Mouse (Mus musculus) G1E (cell line): ENCODE data around the gene Msi1. TPM values are rescaled to one million over a fixed set of nuclear protein-coding genes. Genes with fewer than 3 reads are reported as not detected.

ENCODE experiments used
- ATAC-seq: 2 replicates; pipeline ENCODE4 v1.8.0; 2016; ENCODE audit warnings: mild to moderate bottlenecking; ENCODE audit not compliant: insufficient number of reproducible peaks, poor library complexity, low FRiP score, severe bottlenecking; ENCODE audit errors: extremely low read depth
- DNase-seq: peaks from one replicate; pipeline ENCODE4 v3.0.0; 2012; ENCODE audit warnings: low spot score
- H3K27me3 ChIP-seq: 2 replicates; pipeline ENCODE4 v1.6.1; 2012; ENCODE audit warnings: mild to moderate bottlenecking, low read length, inconsistent platforms; ENCODE audit not compliant: insufficient read depth
- H3K36me3 ChIP-seq: replicated peaks from 2 replicates; pipeline ENCODE3; 2012; ENCODE audit warnings: mild to moderate bottlenecking, inconsistent platforms
- H3K4me1 ChIP-seq: 2 replicates; pipeline ENCODE4 v1.6.1; 2012; ENCODE audit warnings: low read depth, low read length, inconsistent platforms, mixed read lengths; ENCODE audit not compliant: insufficient read depth
- H3K4me3 ChIP-seq: 2 replicates; pipeline ENCODE4 v1.5.1; 2012; ENCODE audit warnings: low read depth, mild to moderate bottlenecking, inconsistent platforms, low read length, moderate library complexity, mixed read lengths
- H3K9me3 ChIP-seq: replicated peaks from 2 replicates; pipeline ENCODE4 v1.6.1; 2012; ENCODE audit warnings: inconsistent platforms
- CTCF ChIP-seq: IDR thresholded peaks from 2 replicates; pipeline ENCODE4 v1.5.1; 2012; ENCODE audit warnings: low read depth, low read length, inconsistent platforms, mixed read lengths
- GATA1 ChIP-seq: IDR thresholded peaks from 2 replicates; pipeline ENCODE4 v1.6.1; 2012; ENCODE audit warnings: borderline replicate concordance, low read length, inconsistent platforms, mixed read lengths
- GATA2 ChIP-seq: IDR thresholded peaks from 2 replicates; pipeline ENCODE4 v1.6.1; 2012; ENCODE audit warnings: low read depth, low read length, inconsistent platforms, borderline replicate concordance
- POLR2AphosphoS5 ChIP-seq: IDR thresholded peaks from 2 replicates; pipeline ENCODE4 v1.6.1; 2012; ENCODE audit warnings: low read depth, low read length, inconsistent platforms; ENCODE audit not compliant: insufficient replicate concordance
- TAL1 ChIP-seq: conservative IDR thresholded peaks from 2 replicates; pipeline ENCODE4 v1.6.1; 2012; ENCODE audit warnings: low read depth, low read length, inconsistent platforms, mixed read lengths
- polyA plus RNA-seq: library from polyadenylated mRNA; stranded (reverse); fragments of >175 nt; gene quantifications from 2 replicates; pipeline ENCODE4 v1.2.3, GENCODE M21; 2012
- total RNA-seq, 2 experiments: library from RNA; stranded (forward) in 1 of 2; stranded (reverse) in 1 of 2; fragments of 200-1000 nt in 1 of 2; fragments of >200 nt in 1 of 2; fragmentation: Nextera tagmentation in 1 of 2; gene quantifications; 2 replicates each; pipeline ENCODE4 v1.2.3; 2014 to 2017

Gene Msi1
- total and polyA plus RNA-seq, 3 experiments: 0.55 to 6.7 (median 3.4) TPM

DNA sequence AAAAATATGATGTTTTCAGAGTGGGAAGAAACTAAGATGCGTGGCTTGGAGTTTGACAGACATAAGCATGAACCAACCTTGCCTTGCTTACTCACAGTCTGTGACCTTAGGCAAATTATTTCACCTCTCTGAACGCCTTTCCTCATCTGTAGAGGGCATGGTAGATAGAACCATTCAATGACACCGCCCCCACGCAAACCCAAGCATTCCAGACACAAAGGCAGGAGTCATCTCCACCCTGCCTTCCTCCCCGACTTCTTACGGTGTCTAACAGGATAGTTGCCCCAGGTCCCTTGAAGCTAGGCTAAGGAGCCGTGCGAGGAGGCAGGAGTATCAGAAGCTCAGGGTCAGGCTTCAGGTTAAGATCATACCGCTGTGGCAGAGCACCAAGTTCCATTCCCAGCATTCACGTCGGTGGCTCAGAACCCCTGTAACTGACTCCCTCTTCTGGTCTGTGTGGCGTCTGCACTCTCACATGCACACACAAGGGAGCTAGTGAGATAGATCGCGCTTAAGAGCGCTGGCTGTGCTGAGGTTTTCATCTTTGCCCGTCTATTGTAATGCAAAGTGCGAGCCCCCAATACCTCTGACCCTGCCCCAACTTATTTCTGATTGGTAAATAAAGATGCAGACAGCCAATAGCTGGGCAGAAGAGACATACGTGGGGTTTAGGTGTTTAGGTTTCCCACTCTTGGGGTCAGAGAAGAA, 35.2 kb downstream of the Msi1 start:
- Histone ChIP-seq H3K36me3 (no peaks in the 10 kb centered on the region), H3K9me3 (no peaks in the 10 kb centered on the region), H3K27me3 (peaks cover 29% of the 10 kb centered on the region), H3K4me1 (peaks cover 6% of the 10 kb centered on the region), H3K4me3 (no peak overlapping the region)
- ATAC-seq: no peak
- TF ChIP-seq GATA2 (no peak), GATA1 (no peak), CTCF (no peak), TAL1 (no peak), POLR2AphosphoS5 (no peak)
- no peak for DNase-seq

DNA sequence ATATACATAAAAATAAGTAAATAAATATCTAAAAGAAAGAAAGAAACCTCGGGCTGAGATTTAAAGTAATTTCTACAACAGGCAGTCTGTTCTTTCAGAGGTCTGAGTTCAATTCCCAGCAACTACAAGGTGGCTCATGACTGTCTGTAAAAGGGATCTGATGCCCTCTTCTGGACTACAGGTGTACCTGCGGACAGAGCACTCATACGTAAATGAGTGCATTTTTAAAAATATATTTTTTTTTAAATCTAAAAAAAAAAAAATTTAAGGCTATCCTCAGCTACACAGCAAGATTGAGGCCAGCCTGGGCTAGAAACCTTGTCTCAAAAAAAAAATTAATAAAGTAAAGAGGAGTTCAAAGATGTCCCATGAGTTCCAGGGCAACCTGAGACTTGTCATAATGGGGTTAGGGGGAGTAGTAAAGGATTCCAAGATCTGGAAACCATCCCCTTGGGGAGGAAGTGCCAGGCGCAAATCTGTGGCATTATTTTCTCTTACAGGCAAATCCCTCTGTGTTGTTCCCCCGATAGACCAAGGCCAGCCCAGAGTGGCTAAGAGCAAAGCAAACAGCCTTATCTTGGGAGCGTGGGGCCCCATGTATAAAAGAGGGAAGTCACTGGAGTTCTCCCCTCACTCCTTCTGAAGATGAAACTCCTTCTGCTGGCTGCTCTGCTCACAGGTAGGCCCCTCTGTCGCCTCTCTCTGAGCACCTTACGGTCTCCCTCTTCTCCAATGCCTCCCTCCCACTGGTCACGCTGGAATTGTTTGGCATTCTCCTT, 36.4 kb downstream of the Msi1 start, which contains the start of gene Pla2g1b:
Gene Pla2g1b (plus strand): TSS at position 621 of the 779 bp plus-strand sequence.
- H3K4me1 ChIP-seq: peaks cover 6% of the 10 kb centered on the region
- peaks cover 34% of the 10 kb centered on the region for H3K27me3 ChIP-seq
- no peak for ATAC-seq
- no peaks in the 10 kb centered on the region for H3K36me3 ChIP-seq
- no peak for DNase-seq
- TF ChIP-seq TAL1 (no peak), GATA2 (no peak), CTCF (no peak), GATA1 (no peak), POLR2AphosphoS5 (no peak)
- H3K9me3 ChIP-seq: no peaks in the 10 kb centered on the region
- no peak within 1 kb of the TSS for H3K4me3 ChIP-seq

DNA sequence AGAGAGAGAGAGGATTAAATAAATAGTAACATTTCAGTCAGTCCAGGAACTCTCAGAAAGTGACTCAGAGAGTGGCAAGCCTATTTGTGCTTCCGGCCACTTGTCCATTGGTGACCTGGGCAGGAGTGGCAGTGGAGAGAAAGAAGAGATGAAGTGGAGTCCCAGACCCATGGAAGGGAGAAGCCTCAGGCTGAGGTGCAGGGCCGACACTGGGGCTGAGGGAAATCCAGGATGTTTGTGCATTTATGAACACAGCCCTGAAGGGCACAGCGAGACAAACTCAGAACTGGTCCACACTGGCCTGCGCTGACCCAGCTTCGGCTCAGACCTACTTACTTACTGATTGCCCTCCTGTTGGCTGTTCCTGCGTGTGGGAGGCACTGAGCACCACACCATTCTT, 40.4 kb downstream of the Msi1 start:
- H3K9me3 ChIP-seq: no peaks in the 10 kb centered on the region
- H3K36me3 ChIP-seq: no peaks in the 10 kb centered on the region
- ATAC-seq (no peak), DNase-seq (no peak)
- H3K27me3 ChIP-seq: peaks cover 39% of the 10 kb centered on the region
- no peak for TF ChIP-seq GATA1
- no peak for TF ChIP-seq TAL1
- TF ChIP-seq GATA2: no peak
- TF ChIP-seq CTCF: no peak
- no peak for TF ChIP-seq POLR2AphosphoS5
- H3K4me3 ChIP-seq: no peak overlapping the region
- peaks cover 12% of the 10 kb centered on the region for H3K4me1 ChIP-seq

DNA sequence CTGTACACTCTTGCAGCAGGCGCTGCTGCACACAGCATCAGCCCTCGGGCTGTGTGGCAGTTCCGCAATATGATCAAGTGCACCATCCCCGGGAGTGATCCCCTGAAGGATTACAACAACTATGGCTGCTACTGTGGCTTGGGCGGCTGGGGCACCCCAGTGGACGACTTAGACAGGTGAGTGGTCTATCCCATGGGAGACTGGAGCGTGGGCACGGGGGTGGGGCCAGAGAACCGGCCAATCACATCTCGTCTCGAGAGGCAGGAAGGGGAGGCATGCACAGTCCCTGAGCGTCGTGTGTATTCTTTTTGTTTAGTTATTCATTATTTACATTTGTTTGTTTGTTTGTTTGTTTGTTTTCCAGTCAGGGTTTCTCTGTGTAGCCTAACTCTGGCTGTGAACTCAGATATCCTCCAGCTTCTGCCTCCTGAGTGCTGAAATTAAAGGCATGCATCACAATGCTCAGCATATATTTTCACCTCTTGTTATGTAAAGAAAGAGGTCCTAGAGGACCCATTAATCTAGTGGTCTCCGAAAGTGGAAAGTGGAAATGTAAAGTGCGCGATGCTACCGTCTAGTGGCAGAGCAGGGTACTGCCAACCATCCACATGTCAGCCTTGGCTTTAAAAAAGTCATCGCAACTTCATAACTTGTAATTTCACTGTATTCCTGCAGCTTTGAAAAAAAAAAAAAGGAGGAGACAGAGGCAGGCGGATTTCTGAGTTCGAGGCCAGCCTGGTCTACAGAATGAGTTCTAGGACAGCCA, 41.5 kb downstream of the Msi1 start:
- DNase-seq: no peak
- no peak overlapping the region for H3K4me3 ChIP-seq
- no peaks in the 10 kb centered on the region for H3K36me3 ChIP-seq
- no peak for ATAC-seq
- TF ChIP-seq TAL1: no peak
- no peak for TF ChIP-seq POLR2AphosphoS5
- no peak for TF ChIP-seq GATA2
- TF ChIP-seq CTCF: no peak
- TF ChIP-seq GATA1: no peak
- peaks cover 15% of the 10 kb centered on the region for H3K4me1 ChIP-seq
- peaks cover 39% of the 10 kb centered on the region for H3K27me3 ChIP-seq
- no peaks in the 10 kb centered on the region for H3K9me3 ChIP-seq

DNA sequence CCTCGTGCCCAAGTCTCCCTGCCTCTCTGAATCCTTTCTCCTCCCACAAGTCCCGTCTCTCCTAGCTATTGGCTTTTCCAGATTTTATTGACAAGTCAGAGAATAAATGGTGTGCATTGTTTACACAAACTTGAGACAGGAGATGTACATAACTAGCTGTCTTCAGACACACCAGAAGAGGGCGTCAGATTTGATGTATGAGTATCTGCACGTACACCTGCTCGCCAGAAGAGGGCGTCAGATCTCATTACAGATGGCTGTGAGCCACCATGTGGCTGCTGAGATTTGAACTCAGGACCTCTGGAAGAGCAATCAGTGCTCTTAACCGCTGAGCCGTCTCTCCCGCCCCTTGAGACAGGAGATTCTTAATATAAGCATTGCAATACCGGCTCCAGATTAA, 43.8 kb downstream of the Msi1 start:
- no peak for ATAC-seq
- H3K4me3 ChIP-seq: no peak overlapping the region

More for the DNA sequence above, 43.8 kb downstream of the Msi1 start:
- peaks cover 25% of the 10 kb centered on the region for H3K27me3 ChIP-seq
- TF ChIP-seq GATA1: no peak
- TF ChIP-seq TAL1: no peak
- no peak for TF ChIP-seq GATA2
- TF ChIP-seq POLR2AphosphoS5: no peak
- no peak for TF ChIP-seq CTCF
- H3K36me3 ChIP-seq: peaks cover 16% of the 10 kb centered on the region
- DNase-seq: no peak
- H3K9me3 ChIP-seq: no peaks in the 10 kb centered on the region
- H3K4me1 ChIP-seq: peaks cover 11% of the 10 kb centered on the region; the same call in 1 of the 2 replicates
